Mouse (Mus musculus) macrophage (primary cell): Measurements from ENCODE around the gene Polr2c. TPM values are rescaled to one million over a fixed set of nuclear protein-coding genes. Genes with fewer than 3 reads are reported as not detected.

Experiments
- H3K27ac ChIP-seq: fragments of 350-480 bp; formaldehyde crosslinking; 2 replicates; pipeline ENCODE4 v1.9.0; 2021
- H3K36me3 ChIP-seq: fragments of 350-480 bp; formaldehyde crosslinking; 2 replicates; pipeline ENCODE4 v1.9.0; 2021; ENCODE audit errors: inconsistent target
- H3K4me3 ChIP-seq: fragments of 350-480 bp; formaldehyde crosslinking; 2 replicates; pipeline ENCODE4 v1.9.0; 2021; ENCODE audit errors: inconsistent target
- H3K79me2 ChIP-seq: fragments of 350-480 bp; formaldehyde crosslinking; 2 replicates; pipeline ENCODE4 v1.9.0; 2021; ENCODE audit errors: inconsistent target
- WGBS: methylation state at CpG from one replicate; pipeline ENCODE4 v1.1.7; 2026; ENCODE audit warnings: inconsistent platforms; ENCODE audit not compliant: missing documents; 5-methylcytosine and 5-hydroxymethylcytosine counted together
- polyA plus RNA-seq: library from polyadenylated mRNA; stranded (reverse); fragments of 250-400 nt; gene quantifications from 3 replicates; pipeline ENCODE4 v1.2.4, GENCODE M21; 2018; ENCODE audit warnings: inconsistent platforms

Polr2c gene
- polyA plus RNA-seq, 1 experiment from 2014 or later: 24.0 TPM

- H3K79me2 ChIP-seq: peaks cover 14% of the 10 kb centered on the region
- WGBS: 92% methylated on average over 10 of the region's 10 CpGs
- peaks cover 30% of the 10 kb centered on the region; the same call in 1 of the 2 replicates for H3K36me3 ChIP-seq
- H3K4me3 ChIP-seq: no peak overlapping the region
- no peak overlapping the region for H3K27ac ChIP-seq
Observed at GRCm38 (mm10) chr8:94863897-94864673, 6.8 kb downstream of the Polr2c start.

- peaks cover 26% of the 10 kb centered on the region; the same call in 1 of the 2 replicates for H3K36me3 ChIP-seq
- 96% methylated on average over 10 of the region's 10 CpGs for WGBS
- no peak overlapping the region for H3K27ac ChIP-seq
- H3K79me2 ChIP-seq: peaks cover 2% of the 10 kb centered on the region; the same call in 1 of the 2 replicates
- H3K4me3 ChIP-seq: no peak overlapping the region
Observed at GRCm38 (mm10) chr8:94865292-94865691, 8.0 kb downstream of the Polr2c start.

GRCm38 (mm10) chr8:94866921-94867320, 9.7 kb downstream of the Polr2c start:
- Histone ChIP-seq H3K36me3 (peaks cover 21% of the 10 kb centered on the region; the same call in 1 of the 2 replicates), H3K27ac (no peak overlapping the region), H3K79me2 (no peaks in the 10 kb centered on the region), H3K4me3 (no peak overlapping the region)
- 97% methylated on average over 9 of the region's 9 CpGs for WGBS

- peaks cover 14% of the 10 kb centered on the region; the same call in 1 of the 2 replicates for H3K36me3 ChIP-seq
- H3K27ac ChIP-seq: no peak overlapping the region
- 91% methylated on average over 7 of the region's 7 CpGs for WGBS
Observed at GRCm38 (mm10) chr8:94869146-94869545, 11.9 kb downstream of the Polr2c start.

GRCm38 (mm10) chr8:94870003-94870402, 12.8 kb downstream of the Polr2c start:
- 57% methylated on average over 4 of the region's 4 CpGs for WGBS
- no peak overlapping the region for H3K4me3 ChIP-seq
- no peaks in the 10 kb centered on the region for H3K79me2 ChIP-seq
- H3K27ac ChIP-seq: no peak overlapping the region
- peaks cover 5% of the 10 kb centered on the region; the same call in 1 of the 2 replicates for H3K36me3 ChIP-seq

More at GRCm38 (mm10) chr8:94869146-94869545, 11.9 kb downstream of the Polr2c start:
- Histone ChIP-seq H3K79me2 (no peaks in the 10 kb centered on the region), H3K4me3 (no peak overlapping the region)

GRCm38 (mm10) chr8:94870474-94871107, 13.3 kb downstream of the Polr2c start:
- no peaks in the 10 kb centered on the region for H3K79me2 ChIP-seq
- no peaks in the 10 kb centered on the region for H3K36me3 ChIP-seq
- WGBS: 10% methylated on average over 20 of the region's 22 CpGs
- no peak overlapping the region for H3K27ac ChIP-seq
- H3K4me3 ChIP-seq: peak overlapping the region; percentile 20; the same call in 1 of the 2 replicates

GRCm38 (mm10) chr8:94871108-94871894, 14.1 kb downstream of the Polr2c start:
- no peaks in the 10 kb centered on the region for H3K79me2 ChIP-seq
- 24% methylated on average over 5 of the region's 7 CpGs for WGBS
- no peak overlapping the region for H3K27ac ChIP-seq
- H3K36me3 ChIP-seq: no peaks in the 10 kb centered on the region
- H3K4me3 ChIP-seq: peak overlapping the region; percentile 20; the same call in 1 of the 2 replicates

- 76% methylated on average over 3 of the region's 3 CpGs for WGBS
- Histone ChIP-seq H3K79me2 (no peaks in the 10 kb centered on the region), H3K27ac (no peak overlapping the region), H3K4me3 (no peak overlapping the region), H3K36me3 (no peaks in the 10 kb centered on the region)
Observed at GRCm38 (mm10) chr8:94872156-94872555, 14.9 kb downstream of the Polr2c start.

- no peak overlapping the region for H3K4me3 ChIP-seq
- 100% methylated on average over 2 of the region's 2 CpGs for WGBS
- no peak overlapping the region for H3K27ac ChIP-seq
- H3K79me2 ChIP-seq: no peaks in the 10 kb centered on the region
- H3K36me3 ChIP-seq: no peaks in the 10 kb centered on the region
Observed at GRCm38 (mm10) chr8:94872576-94872975, 15.3 kb downstream of the Polr2c start.

- Histone ChIP-seq H3K27ac (no peak overlapping the region), H3K4me3 (no peak overlapping the region)
- WGBS: 18% methylated on average over 5 of the region's 6 CpGs
Observed at GRCm38 (mm10) chr8:94874358-94874757, 17.1 kb downstream of the Polr2c start.

GRCm38 (mm10) chr8:94875096-94875870, 18.0 kb downstream of the Polr2c start:
- H3K79me2 ChIP-seq: no peaks in the 10 kb centered on the region
- H3K27ac ChIP-seq: no peak overlapping the region
- H3K4me3 ChIP-seq: peak overlapping the region; percentile 40
- 36% methylated on average over 17 of the region's 17 CpGs for WGBS
- H3K36me3 ChIP-seq: no peaks in the 10 kb centered on the region

More at GRCm38 (mm10) chr8:94874358-94874757, 17.1 kb downstream of the Polr2c start:
- Histone ChIP-seq H3K36me3 (no peaks in the 10 kb centered on the region), H3K79me2 (no peaks in the 10 kb centered on the region)

- Histone ChIP-seq H3K79me2 (no peaks in the 10 kb centered on the region), H3K4me3 (peak overlapping the region; percentile 40), H3K36me3 (no peaks in the 10 kb centered on the region), H3K27ac (no peak overlapping the region)
- 2% methylated on average over 19 of the region's 20 CpGs for WGBS
Observed at GRCm38 (mm10) chr8:94875871-94876150, 18.6 kb downstream of the Polr2c start.

- H3K27ac ChIP-seq: no peak within 1 kb of the TSS
- H3K79me2 ChIP-seq: no peaks in the 10 kb centered on the region
- H3K4me3 ChIP-seq: peak within 1 kb of the TSS; percentile 40
- H3K36me3 ChIP-seq: no peaks in the 10 kb centered on the region
- under 1% methylated on average over 25 of the region's 37 CpGs for WGBS
Observed at GRCm38 (mm10) chr8:94876197-94876730, 19.0 kb downstream of the Polr2c start, which contains the start of gene Dok4. Dok4 (minus strand) TSS chr8:94876330.

- H3K27ac ChIP-seq: no peak overlapping the region
- WGBS: 51% methylated on average over 3 of the region's 3 CpGs
- no peak overlapping the region for H3K4me3 ChIP-seq
- no peaks in the 10 kb centered on the region for H3K79me2 ChIP-seq
- H3K36me3 ChIP-seq: no peaks in the 10 kb centered on the region
Observed at GRCm38 (mm10) chr8:94876820-94877219, 19.6 kb downstream of the Polr2c start.
